Mouse (Mus musculus): ENCODE measurements at regions not wholly inside any gene's neighbourhood (a gene's known extent, or its start where the extent isn't known, plus 50 kb on each side); places are given as distances from the start of the nearest gene placed in this dataset.

DNA sequence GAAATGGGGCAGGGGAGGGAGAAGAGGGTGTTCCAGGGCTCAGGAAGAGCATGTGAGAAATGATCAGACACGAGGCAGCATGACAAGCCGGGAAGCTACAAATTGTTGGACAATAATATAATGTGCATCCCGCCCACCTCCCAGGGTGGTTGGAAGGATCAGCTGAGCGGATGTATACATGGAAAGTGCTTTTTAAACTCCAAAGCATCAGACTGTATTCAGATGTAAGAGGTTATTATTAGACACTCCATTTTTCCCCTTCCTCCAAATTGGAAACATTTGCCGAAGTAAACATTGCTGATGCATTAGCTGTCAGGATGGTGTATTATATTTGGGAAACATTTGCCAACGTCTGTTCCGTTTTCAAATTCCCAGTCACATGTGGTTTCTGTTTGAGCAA, 367.2 kb upstream of the Gm26657 start:
- Histone ChIP-seq H3K4me1 (ENCODE audit: insufficient read depth, low read length) (no peaks in the 10 kb centered on the region; the same call in 1 of the 2 replicates), H3K27ac (no peak overlapping the region), H3K36me3 (ENCODE audit: insufficient read depth, low read length) (no peaks in the 10 kb centered on the region), H3K4me2 (ENCODE audit: low read depth, low read length) (no peak overlapping the region), H3K4me3 (ENCODE audit: low read length) (no peak overlapping the region), H3K9ac (replicated peaks; ENCODE audit: low read length) (no peak overlapping the region), H3K27me3 (ENCODE audit: insufficient read depth, low read length) (no peaks in the 10 kb centered on the region), H3K9me3 (ENCODE audit: low read length) (no peaks in the 10 kb centered on the region)
- DNase-seq (ENCODE audit: low spot score) (no peak), ATAC-seq (no peak)
- 69% methylated on average over 7 of the region's 7 CpGs for WGBS
- TF ChIP-seq CTCF (IDR thresholded peaks at IDR 0.05; ENCODE audit: low read depth): no peak

DNA sequence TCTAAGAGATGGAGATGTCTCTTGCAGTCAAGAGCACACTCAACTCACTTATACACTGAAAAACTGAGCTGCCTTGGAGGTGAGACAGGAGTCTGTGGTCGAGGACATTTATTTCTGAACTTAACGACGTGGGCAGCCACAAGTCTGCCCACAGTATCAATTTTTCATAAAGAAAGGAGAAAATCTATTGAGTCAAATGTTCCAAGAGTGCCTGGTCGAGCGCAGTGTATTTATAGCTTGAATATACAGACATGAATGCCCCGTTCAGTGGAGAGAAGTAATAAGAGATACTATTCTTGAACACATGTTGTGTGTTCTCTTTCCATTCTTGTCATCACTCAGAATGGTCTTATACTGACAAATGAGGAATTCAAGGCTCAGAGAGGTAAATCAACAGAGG, 375.3 kb upstream of the Gm26657 start:
- Histone ChIP-seq H3K4me3 (ENCODE audit: low read length) (no peak overlapping the region), H3K36me3 (ENCODE audit: insufficient read depth, low read length) (no peaks in the 10 kb centered on the region), H3K9me3 (ENCODE audit: low read length) (no peaks in the 10 kb centered on the region), H3K27me3 (ENCODE audit: insufficient read depth, low read length) (no peaks in the 10 kb centered on the region), H3K4me2 (ENCODE audit: low read depth, low read length) (no peak overlapping the region), H3K9ac (replicated peaks; ENCODE audit: low read length) (no peak overlapping the region), H3K4me1 (ENCODE audit: insufficient read depth, low read length) (no peaks in the 10 kb centered on the region), H3K27ac (no peak overlapping the region)
- no peak for DNase-seq (ENCODE audit: low spot score)
- WGBS: 91% methylated on average over 6 of the region's 6 CpGs
- no peak for ATAC-seq
- TF ChIP-seq CTCF (IDR thresholded peaks at IDR 0.05; ENCODE audit: low read depth): no peak

DNA sequence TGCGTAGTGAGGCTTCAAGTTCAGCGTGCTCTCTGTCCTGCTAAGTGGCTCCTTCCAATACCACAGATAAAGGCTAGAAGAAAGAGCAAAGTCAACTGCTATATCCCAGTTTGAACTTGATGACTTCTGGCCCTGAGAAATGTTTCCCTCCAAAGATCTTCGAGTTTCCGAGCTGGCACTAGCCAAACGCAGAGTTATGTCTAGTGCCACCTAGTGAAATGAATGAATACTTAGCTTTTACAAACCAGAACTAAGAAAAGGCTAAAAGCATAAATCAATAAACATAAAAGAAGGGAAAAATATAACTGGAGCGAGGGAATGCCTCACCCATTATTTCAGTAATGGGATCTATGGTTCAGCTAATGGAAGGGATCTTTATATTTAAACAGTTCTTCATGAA, 377.7 kb upstream of the Gm26657 start:
- H3K9me3 ChIP-seq (ENCODE audit: low read length): no peaks in the 10 kb centered on the region
- 46% methylated on average over 6 of the region's 6 CpGs for WGBS
- no peak overlapping the region for H3K4me2 ChIP-seq (ENCODE audit: low read depth, low read length)
- no peak for ATAC-seq
- H3K27ac ChIP-seq: no peak overlapping the region
- no peak overlapping the region for H3K9ac ChIP-seq (replicated peaks; ENCODE audit: low read length)
- TF ChIP-seq CTCF (IDR thresholded peaks at IDR 0.05; ENCODE audit: low read depth): peak; percentile 67
- H3K27me3 ChIP-seq (ENCODE audit: insufficient read depth, low read length): no peaks in the 10 kb centered on the region
- no peaks in the 10 kb centered on the region for H3K36me3 ChIP-seq (ENCODE audit: insufficient read depth, low read length)
- H3K4me3 ChIP-seq (ENCODE audit: low read length): no peak overlapping the region
- DNase-seq (ENCODE audit: low spot score): peak; percentile 77
- H3K4me1 ChIP-seq (ENCODE audit: insufficient read depth, low read length): no peaks in the 10 kb centered on the region

DNA sequence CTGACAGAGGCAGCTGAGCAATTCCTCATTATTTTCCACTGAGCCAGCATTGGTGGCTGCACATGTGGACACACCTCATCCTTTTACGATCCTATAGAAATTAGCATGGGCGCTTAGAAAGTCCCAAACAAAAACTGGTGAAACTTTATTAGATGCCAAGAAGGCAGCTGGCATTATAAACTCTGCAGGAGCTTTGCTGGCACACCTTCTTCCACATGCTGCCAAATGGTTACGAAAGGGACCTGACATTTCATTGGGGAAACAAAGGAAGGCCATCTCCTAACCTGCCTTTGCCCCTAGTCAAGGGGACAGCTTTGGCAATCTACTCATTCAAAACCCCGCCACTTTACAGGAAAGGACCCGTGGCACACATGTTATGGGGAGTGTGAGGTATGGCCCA, 390.7 kb upstream of the Gm26657 start:
- H3K27me3 ChIP-seq (ENCODE audit: insufficient read depth, low read length): no peaks in the 10 kb centered on the region
- H3K9me3 ChIP-seq (ENCODE audit: low read length): no peaks in the 10 kb centered on the region
- H3K4me3 ChIP-seq (ENCODE audit: low read length): no peak overlapping the region
- no peak overlapping the region for H3K4me2 ChIP-seq (ENCODE audit: low read depth, low read length)
- no peak for TF ChIP-seq CTCF (IDR thresholded peaks at IDR 0.05; ENCODE audit: low read depth)
- DNase-seq (ENCODE audit: low spot score) (no peak), ATAC-seq (no peak)
- WGBS: 55% methylated on average over 5 of the region's 5 CpGs
- H3K27ac ChIP-seq: no peak overlapping the region
- no peaks in the 10 kb centered on the region for H3K4me1 ChIP-seq (ENCODE audit: insufficient read depth, low read length)
- no peak overlapping the region for H3K9ac ChIP-seq (replicated peaks; ENCODE audit: low read length)
- H3K36me3 ChIP-seq (ENCODE audit: insufficient read depth, low read length): no peaks in the 10 kb centered on the region

DNA sequence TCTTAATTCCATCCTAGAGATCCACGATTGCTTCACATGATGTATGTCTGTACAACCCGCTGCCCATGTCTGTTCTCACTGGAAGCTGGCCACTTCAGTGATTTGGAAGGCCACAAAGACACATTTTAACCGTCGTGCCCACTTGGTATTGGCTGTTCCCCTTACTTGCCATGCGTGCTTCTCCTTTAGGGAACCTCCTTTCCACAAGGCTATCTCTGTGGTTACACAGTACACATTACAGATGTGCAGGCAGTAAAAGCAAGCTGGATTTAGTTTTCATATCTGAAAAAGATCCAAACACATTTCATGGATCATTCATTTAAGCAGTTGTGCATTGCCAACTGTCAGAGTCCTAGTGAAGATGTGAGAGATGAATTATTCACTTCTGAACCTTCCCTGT, 414.7 kb upstream of the Gm26657 start:
- Histone ChIP-seq H3K9me3 (ENCODE audit: low read length) (no peaks in the 10 kb centered on the region), H3K4me3 (ENCODE audit: low read length) (no peak overlapping the region), H3K36me3 (ENCODE audit: insufficient read depth, low read length) (no peaks in the 10 kb centered on the region), H3K27ac (no peak overlapping the region), H3K4me1 (ENCODE audit: insufficient read depth, low read length) (no peaks in the 10 kb centered on the region), H3K4me2 (ENCODE audit: low read depth, low read length) (no peak overlapping the region), H3K9ac (replicated peaks; ENCODE audit: low read length) (no peak overlapping the region), H3K27me3 (ENCODE audit: insufficient read depth, low read length) (no peaks in the 10 kb centered on the region)
- DNase-seq (ENCODE audit: low spot score) (no peak), ATAC-seq (no peak)
- TF ChIP-seq CTCF (IDR thresholded peaks at IDR 0.05; ENCODE audit: low read depth): no peak
- WGBS: 79% methylated on average over 5 of the region's 5 CpGs

DNA sequence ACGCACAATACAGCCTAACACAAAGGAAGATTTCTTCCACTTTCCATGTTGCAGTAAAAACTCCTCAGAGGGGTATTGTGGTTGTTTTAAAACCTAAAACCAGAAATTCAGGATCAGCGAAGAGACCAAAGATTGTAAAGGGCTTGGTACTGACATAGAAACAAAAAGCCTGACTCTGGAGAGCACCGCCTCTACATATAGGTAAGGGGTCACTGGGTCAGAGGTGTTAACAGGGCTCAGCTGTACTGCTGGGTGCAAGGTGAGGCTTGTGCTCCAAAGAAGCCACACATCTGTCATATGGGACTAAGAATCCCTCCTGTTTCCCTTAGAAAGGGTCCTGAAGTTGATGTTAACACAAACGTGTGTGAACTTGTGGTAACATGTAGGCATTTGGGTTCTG, 420.7 kb upstream of the Gm26657 start:
- 83% methylated on average over 4 of the region's 4 CpGs for WGBS
- Histone ChIP-seq H3K9ac (replicated peaks; ENCODE audit: low read length) (no peak overlapping the region), H3K4me2 (ENCODE audit: low read depth, low read length) (no peak overlapping the region), H3K9me3 (ENCODE audit: low read length) (no peaks in the 10 kb centered on the region), H3K27me3 (ENCODE audit: insufficient read depth, low read length) (no peaks in the 10 kb centered on the region), H3K4me1 (ENCODE audit: insufficient read depth, low read length) (no peaks in the 10 kb centered on the region), H3K4me3 (ENCODE audit: low read length) (no peak overlapping the region), H3K27ac (no peak overlapping the region), H3K36me3 (ENCODE audit: insufficient read depth, low read length) (no peaks in the 10 kb centered on the region)
- TF ChIP-seq CTCF (IDR thresholded peaks at IDR 0.05; ENCODE audit: low read depth): no peak
- no peak for DNase-seq (ENCODE audit: low spot score)
- ATAC-seq: no peak

DNA sequence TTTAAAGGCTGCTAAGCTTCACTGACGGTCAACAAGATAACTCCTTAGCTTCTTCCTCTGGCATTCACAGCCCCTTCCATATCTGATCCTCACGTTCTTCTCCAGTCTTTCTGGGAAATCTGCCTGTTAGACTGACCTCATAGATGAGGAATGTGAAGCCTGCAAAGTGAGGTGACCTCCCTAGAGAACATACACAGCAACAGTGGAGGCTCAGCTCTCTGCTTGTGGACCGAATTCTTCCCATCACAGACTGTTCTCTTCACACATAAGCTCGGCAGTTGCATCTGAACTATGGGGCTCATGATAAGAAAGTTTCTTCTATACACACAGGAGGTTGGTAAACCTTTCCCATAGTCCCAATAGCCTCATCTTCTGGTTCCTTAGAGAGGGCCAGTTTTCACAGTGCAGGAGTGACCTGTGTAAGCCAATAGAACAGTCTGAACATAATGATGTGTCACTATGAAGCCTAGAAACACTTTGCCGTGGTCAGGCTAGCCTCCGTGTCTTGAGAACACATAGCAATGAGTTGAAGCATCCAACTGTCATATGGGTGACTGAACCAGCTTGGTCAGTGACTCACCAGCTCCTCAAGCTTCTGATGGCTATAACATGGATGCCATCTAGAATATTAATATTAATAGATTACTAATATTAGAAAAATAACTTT, 434.1 kb upstream of the Gm26657 start:
- Histone ChIP-seq H3K4me2 (ENCODE audit: low read depth, low read length) (no peak overlapping the region), H3K9me3 (ENCODE audit: low read length) (no peaks in the 10 kb centered on the region), H3K9ac (replicated peaks; ENCODE audit: low read length) (no peak overlapping the region), H3K4me3 (ENCODE audit: low read length) (no peak overlapping the region), H3K36me3 (ENCODE audit: insufficient read depth, low read length) (no peaks in the 10 kb centered on the region), H3K27me3 (ENCODE audit: insufficient read depth, low read length) (no peaks in the 10 kb centered on the region), H3K27ac (no peak overlapping the region), H3K4me1 (ENCODE audit: insufficient read depth, low read length) (no peaks in the 10 kb centered on the region)
- ATAC-seq (no peak), DNase-seq (ENCODE audit: low spot score) (no peak)
- no peak for TF ChIP-seq CTCF (IDR thresholded peaks at IDR 0.05; ENCODE audit: low read depth)
- 84% methylated on average over 6 of the region's 6 CpGs for WGBS

Measured in hindbrain, postnatal 0 days (tissue).